Mouse (Mus musculus): ENCODE results near the gene Kank1.

- TF ChIP-seq TAL1 (IDR thresholded peaks at IDR 0.05; ENCODE audit: low read length) (no peak), GATA1 (IDR thresholded peaks at IDR 0.05; ENCODE audit: low read length) (no peak)
These were observed 167.4 kb downstream of the Kank1 start for GRCm38 (mm10) chr19:25404163-25404562.
